Mouse (Mus musculus) forebrain, embryonic 15.5 days (tissue): ENCODE data around the gene Serping1. TPM values are rescaled to one million over a fixed set of nuclear protein-coding genes. Genes with fewer than 3 reads are reported as not detected.
A peak's percentile ranks its signal among the peaks of the same experiment; 100 is the strongest.
"Not testable (repeated sequence)": the region's sequence is repeated elsewhere in the genome, so short reads cannot be mapped to it uniquely, and the experiment has no call there.

Source experiments
- ATAC-seq: fragments of 200-750 bp; cut with Nextera tagmentation; replicated peaks from 2 replicates; pipeline ENCODE4 v1.8.0; 2017; ENCODE audit warnings: mild to moderate bottlenecking, moderate TSS enrichment, moderate library complexity
- H3K27ac ChIP-seq: fragments of 300-500 bp; sonication (generic); replicated peaks from 2 replicates; pipeline ENCODE4 v1.5.1; 2015; ENCODE audit warnings: mild to moderate bottlenecking, inconsistent platforms
- H3K27me3 ChIP-seq: fragments of 300-500 bp; sonication (generic); 2 replicates; pipeline ENCODE4 v1.6.1; 2015; ENCODE audit warnings: inconsistent platforms
- H3K36me3 ChIP-seq: fragments of 300-500 bp; sonication (generic); 2 replicates; pipeline ENCODE4 v1.6.1; 2015; ENCODE audit warnings: mild to moderate bottlenecking, inconsistent platforms
- H3K4me1 ChIP-seq: fragments of 300-500 bp; sonication (generic); 2 replicates; pipeline ENCODE4 v1.6.1; 2015; ENCODE audit warnings: inconsistent platforms
- H3K4me2 ChIP-seq: fragments of 300-500 bp; sonication (generic); replicated peaks from 2 replicates; pipeline ENCODE4 v1.6.1; 2015; ENCODE audit warnings: mild to moderate bottlenecking, inconsistent platforms
- H3K4me3 ChIP-seq: fragments of 300-500 bp; sonication (generic); 2 replicates; pipeline ENCODE4 v1.5.1; 2015; ENCODE audit warnings: mild to moderate bottlenecking, inconsistent platforms
- H3K9ac ChIP-seq: fragments of 300-500 bp; sonication (generic); replicated peaks from 2 replicates; pipeline ENCODE4 v1.6.1; 2015; ENCODE audit warnings: mild to moderate bottlenecking, inconsistent platforms
- H3K9me3 ChIP-seq: fragments of 300-500 bp; sonication (generic); 2 replicates; pipeline ENCODE4 v1.6.1; 2016; ENCODE audit warnings: inconsistent platforms
- WGBS: fragments of 180-500 bp; shearing (Covaris S2); methylation state at CpG from one replicate; pipeline ENCODE4 v1.1.7; 2015; ENCODE audit warnings: mixed read lengths; 5-methylcytosine and 5-hydroxymethylcytosine counted together
- polyA plus RNA-seq: library from polyadenylated mRNA; unstranded; fragments of >200 nt; fragmentation: Nextera tagmentation; extraction: Ambion mirVana; gene quantifications from 2 replicates; pipeline ENCODE4 v1.2.1, GENCODE M21; 2015

Gene Serping1
- polyA plus RNA-seq, 1 experiment from 2014 or later = 21.7 TPM

GRCm38 (mm10) chr2:84734919-84735318 lies 40.3 kb downstream of the Serping1 start:
- Histone ChIP-seq H3K36me3 (no peaks in the 10 kb centered on the region), H3K4me3 (peak overlapping the region; percentile 69), H3K27ac (peak overlapping the region; percentile 6; the same call in 1 of the 2 replicates), H3K4me2 (peak overlapping the region; percentile 75), H3K4me1 (peaks cover 56% of the 10 kb centered on the region), H3K9me3 (no peaks in the 10 kb centered on the region), H3K9ac (peak overlapping the region; percentile 84), H3K27me3 (no peaks in the 10 kb centered on the region)
- no peak for ATAC-seq
- WGBS = 6% methylated on average over 2 of the region's 2 CpGs

- H3K27me3 ChIP-seq = no peaks in the 10 kb centered on the region
- no peaks in the 10 kb centered on the region for H3K36me3 ChIP-seq
- ATAC-seq = peak; percentile 57
- peaks cover 56% of the 10 kb centered on the region for H3K4me1 ChIP-seq
- peak overlapping the region; percentile 69 for H3K4me3 ChIP-seq
- no peaks in the 10 kb centered on the region for H3K9me3 ChIP-seq
- H3K9ac ChIP-seq = peak overlapping the region; percentile 84
- peak overlapping the region; percentile 84 for H3K27ac ChIP-seq
- 1% methylated on average over 11 of the region's 11 CpGs for WGBS
- peak overlapping the region; percentile 75 for H3K4me2 ChIP-seq
These were observed 40.8 kb downstream of the Serping1 start for GRCm38 (mm10) chr2:84734351-84734864.

GRCm38 (mm10) chr2:84733579-84734300 lies 41.5 kb downstream of the Serping1 start, which contains the start of gene Ypel4:
Gene Ypel4, plus strand, starts transcription at chr2:84734058.
- H3K27me3 ChIP-seq = no peaks in the 10 kb centered on the region
- H3K36me3 ChIP-seq = no peaks in the 10 kb centered on the region
- peaks cover 51% of the 10 kb centered on the region for H3K4me1 ChIP-seq
- WGBS = 2% methylated on average over 8 of the region's 8 CpGs
- peak; percentile 86 for ATAC-seq
- peak within 1 kb of the TSS; percentile 69 for H3K4me3 ChIP-seq
- H3K9ac ChIP-seq = peak within 1 kb of the TSS; percentile 84
- H3K27ac ChIP-seq = peak within 1 kb of the TSS; percentile 84
- H3K4me2 ChIP-seq = peak within 1 kb of the TSS; percentile 75
- no peaks in the 10 kb centered on the region for H3K9me3 ChIP-seq

GRCm38 (mm10) chr2:84732394-84732793 lies 42.9 kb downstream of the Serping1 start:
- Histone ChIP-seq H3K4me3 (no peak overlapping the region), H3K4me2 (no peak overlapping the region), H3K9me3 (no peaks in the 10 kb centered on the region), H3K4me1 (peaks cover 43% of the 10 kb centered on the region), H3K9ac (no peak overlapping the region), H3K36me3 (no peaks in the 10 kb centered on the region), H3K27me3 (no peaks in the 10 kb centered on the region), H3K27ac (no peak overlapping the region)
- 79% methylated on average over 1 of the region's 1 CpGs for WGBS
- no peak for ATAC-seq

GRCm38 (mm10) chr2:84731206-84731605 lies 44.0 kb downstream of the Serping1 start:
- H3K9me3 ChIP-seq = no peaks in the 10 kb centered on the region
- 76% methylated on average over 3 of the region's 3 CpGs for WGBS
- ATAC-seq = no peak

GRCm38 (mm10) chr2:84728191-84728590 lies 47.1 kb downstream of the Serping1 start:
- Histone ChIP-seq H3K36me3 (peaks cover 20% of the 10 kb centered on the region), H3K4me1 (peaks cover 31% of the 10 kb centered on the region)
- ATAC-seq, H3K27me3 ChIP-seq, H3K9me3 ChIP-seq, H3K27ac ChIP-seq, H3K4me3 ChIP-seq, H3K4me2 ChIP-seq, H3K9ac ChIP-seq: not testable (repeated sequence)
- WGBS = 87% methylated on average over 5 of the region's 5 CpGs

More at GRCm38 (mm10) chr2:84731206-84731605, 44.0 kb downstream of the Serping1 start:
- Histone ChIP-seq H3K4me1 (peaks cover 36% of the 10 kb centered on the region), H3K4me2 (no peak overlapping the region), H3K9ac (no peak overlapping the region), H3K27ac (no peak overlapping the region), H3K4me3 (no peak overlapping the region), H3K36me3 (no peaks in the 10 kb centered on the region), H3K27me3 (no peaks in the 10 kb centered on the region)

GRCm38 (mm10) chr2:84727172-84727858 lies 47.9 kb downstream of the Serping1 start, which contains the start of gene Clp1:
Gene Clp1, minus strand, starts transcription at chr2:84727350.
- under 1% methylated on average over 39 of the region's 39 CpGs for whole genome bisulfite sequencing
- no peaks in the 10 kb centered on the region for H3K9me3 ChIP-seq
- peak within 1 kb of the TSS; percentile 89 for H3K27ac ChIP-seq
- H3K9ac ChIP-seq = peak within 1 kb of the TSS; percentile 59
- no peaks in the 10 kb centered on the region for H3K27me3 ChIP-seq
- peaks cover 23% of the 10 kb centered on the region for H3K36me3 ChIP-seq
- peak within 1 kb of the TSS; percentile 67 for H3K4me3 ChIP-seq
- peaks cover 31% of the 10 kb centered on the region for H3K4me1 ChIP-seq
- H3K4me2 ChIP-seq = peak within 1 kb of the TSS; percentile 73
- ATAC-seq = peak; percentile 97

GRCm38 (mm10) chr2:84726716-84727115 lies 48.5 kb downstream of the Serping1 start:
- Histone ChIP-seq H3K4me1 (peaks cover 31% of the 10 kb centered on the region), H3K9ac (peak overlapping the region; percentile 59), H3K4me3 (peak overlapping the region; percentile 67), H3K36me3 (peaks cover 29% of the 10 kb centered on the region), H3K27me3 (no peaks in the 10 kb centered on the region), H3K9me3 (no peaks in the 10 kb centered on the region), H3K27ac (peak overlapping the region; percentile 89; the same call in 1 of the 2 replicates), H3K4me2 (peak overlapping the region; percentile 73)
- ATAC-seq = peak; percentile 21
- WGBS = 4% methylated on average over 9 of the region's 9 CpGs

- no peak overlapping the region for H3K27ac ChIP-seq
- peaks cover 34% of the 10 kb centered on the region for H3K36me3 ChIP-seq
- no peak overlapping the region; the same call in 1 of the 2 replicates for H3K4me3 ChIP-seq
- WGBS = 93% methylated on average over 10 of the region's 10 CpGs
- peaks cover 31% of the 10 kb centered on the region for H3K4me1 ChIP-seq
- no peaks in the 10 kb centered on the region for H3K9me3 ChIP-seq
- no peak for ATAC-seq
- H3K9ac ChIP-seq = no peak overlapping the region
- no peaks in the 10 kb centered on the region for H3K27me3 ChIP-seq
- H3K4me2 ChIP-seq = no peak overlapping the region
These were observed 49.5 kb downstream of the Serping1 start for GRCm38 (mm10) chr2:84725770-84726169.

- Histone ChIP-seq H3K9me3 (no peaks in the 10 kb centered on the region), H3K4me3 (no peak overlapping the region), H3K4me2 (no peak overlapping the region), H3K27me3 (no peaks in the 10 kb centered on the region), H3K27ac (no peak overlapping the region), H3K36me3 (peaks cover 34% of the 10 kb centered on the region), H3K9ac (no peak overlapping the region), H3K4me1 (peaks cover 31% of the 10 kb centered on the region)
- 93% methylated on average over 14 of the region's 14 CpGs for WGBS
- ATAC-seq = no peak
These were observed 51.4 kb downstream of the Serping1 start for GRCm38 (mm10) chr2:84723856-84724255.

GRCm38 (mm10) chr2:84721182-84721581 lies 54.1 kb downstream of the Serping1 start:
- no peak overlapping the region for H3K4me3 ChIP-seq
- peaks cover 34% of the 10 kb centered on the region for H3K36me3 ChIP-seq
- no peak overlapping the region for H3K27ac ChIP-seq
- H3K9me3 ChIP-seq = no peaks in the 10 kb centered on the region
- ATAC-seq = no peak
- no peak overlapping the region for H3K4me2 ChIP-seq
- 87% methylated on average over 3 of the region's 3 CpGs for WGBS
- H3K4me1 ChIP-seq = peaks cover 24% of the 10 kb centered on the region
- H3K9ac ChIP-seq = no peak overlapping the region
- H3K27me3 ChIP-seq = no peaks in the 10 kb centered on the region

GRCm38 (mm10) chr2:84720718-84721117 lies 54.5 kb downstream of the Serping1 start:
- H3K4me2 ChIP-seq = no peak overlapping the region
- no peak overlapping the region for H3K4me3 ChIP-seq
- no peaks in the 10 kb centered on the region for H3K27me3 ChIP-seq
- no peak overlapping the region for H3K27ac ChIP-seq
- WGBS = 95% methylated on average over 2 of the region's 2 CpGs
- H3K9ac ChIP-seq = no peak overlapping the region
- ATAC-seq = no peak
- H3K36me3 ChIP-seq = peaks cover 34% of the 10 kb centered on the region
- H3K4me1 ChIP-seq = peaks cover 21% of the 10 kb centered on the region
- H3K9me3 ChIP-seq = no peaks in the 10 kb centered on the region
